Mouse (Mus musculus) c-Kit-positive CD71-positive TER-119-negative erythroid progenitor cells, embryonic 14.5 days (primary cell): ENCODE measurements around the gene Slc25a28.

Experiments
- DNase-seq: peaks from one replicate; pipeline ENCODE4 v3.0.0-alpha.2; 2013; ENCODE audit warnings: low read depth

Gene Slc25a28

DNA sequence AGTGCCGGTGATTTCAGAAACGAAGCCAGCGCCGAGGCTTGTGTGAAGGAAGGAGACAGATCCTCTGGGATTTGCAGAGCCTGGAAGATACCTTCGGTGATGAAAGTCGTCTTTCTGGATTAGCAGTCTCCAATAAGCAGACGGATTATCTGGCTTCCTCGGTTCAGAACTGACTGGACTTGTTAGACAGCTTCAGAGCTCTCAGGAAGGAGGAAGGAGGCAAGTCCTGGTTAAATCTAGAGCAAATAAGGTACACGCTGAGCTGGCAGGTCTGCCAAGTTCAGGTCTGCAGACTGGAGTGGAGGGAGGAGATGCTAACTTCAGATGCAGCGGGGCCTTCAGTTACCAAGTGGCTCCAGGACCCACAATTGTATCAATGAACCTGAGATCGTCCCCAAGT is 32.8 kb downstream of the Slc25a28 start:
- no peak for DNase-seq

DNA sequence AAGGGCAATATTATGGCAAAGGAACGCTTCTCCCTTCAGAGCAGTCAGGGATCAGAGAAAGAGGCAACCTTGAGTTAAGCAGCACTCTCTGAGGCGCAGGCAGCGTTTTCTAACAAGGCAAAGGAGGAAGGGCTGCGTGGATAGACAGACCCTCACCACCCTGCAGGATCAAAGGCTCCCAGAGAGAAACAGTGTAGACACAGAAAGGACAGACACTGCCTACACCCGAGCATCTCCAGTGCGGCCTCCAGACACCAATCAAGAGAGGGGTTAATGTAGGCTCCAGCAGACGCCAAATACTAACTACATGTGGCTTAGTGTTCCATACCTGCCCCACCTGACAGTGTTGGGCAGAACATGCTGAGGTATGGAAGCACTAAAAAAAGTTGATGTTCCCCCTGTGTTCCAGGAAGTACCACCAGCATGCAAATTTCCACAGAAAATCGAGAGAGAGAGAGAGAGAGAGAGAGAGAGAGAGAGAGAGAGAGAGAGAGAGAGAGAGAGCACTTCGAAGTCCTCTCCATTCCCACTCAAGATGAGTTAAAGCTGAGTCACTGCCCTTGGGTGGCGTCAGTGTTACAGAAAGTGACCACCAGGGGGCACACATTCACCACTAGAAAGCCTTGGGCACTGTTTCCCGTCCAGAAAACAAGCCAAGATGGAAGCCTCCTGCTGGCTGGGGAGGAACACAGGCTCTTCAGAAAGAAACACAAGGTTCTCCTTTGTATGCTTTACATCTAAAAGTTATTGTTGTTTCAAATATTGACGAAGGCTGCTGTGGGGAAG is 44.0 kb downstream of the Slc25a28 start:
- DNase-seq: peak; percentile 79

DNA sequence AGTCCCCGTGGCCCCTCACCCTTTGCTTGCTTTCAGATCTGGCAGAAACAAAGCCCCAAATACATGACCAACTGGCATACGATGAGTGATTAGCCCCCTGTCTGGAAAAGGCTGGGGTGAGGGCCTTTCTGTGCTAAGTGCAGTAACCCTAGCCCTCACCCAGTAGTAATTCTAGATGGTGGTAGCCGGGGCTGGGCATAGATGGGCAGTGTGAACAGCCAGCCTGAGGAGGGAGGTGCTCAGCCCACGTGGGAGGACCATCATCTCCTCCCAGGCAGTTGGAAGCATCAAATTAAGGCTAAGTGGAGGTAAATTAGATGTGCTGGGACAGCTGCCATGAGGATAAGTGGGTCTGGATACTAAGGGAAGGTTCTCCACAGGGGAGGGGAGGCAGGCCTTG is 45.6 kb downstream of the Slc25a28 start:
- DNase-seq: no peak

- no peak for DNase-seq
Observed at GRCm38 (mm10) chr19:43627345-43627744, 47.3 kb downstream of the Slc25a28 start.

DNA sequence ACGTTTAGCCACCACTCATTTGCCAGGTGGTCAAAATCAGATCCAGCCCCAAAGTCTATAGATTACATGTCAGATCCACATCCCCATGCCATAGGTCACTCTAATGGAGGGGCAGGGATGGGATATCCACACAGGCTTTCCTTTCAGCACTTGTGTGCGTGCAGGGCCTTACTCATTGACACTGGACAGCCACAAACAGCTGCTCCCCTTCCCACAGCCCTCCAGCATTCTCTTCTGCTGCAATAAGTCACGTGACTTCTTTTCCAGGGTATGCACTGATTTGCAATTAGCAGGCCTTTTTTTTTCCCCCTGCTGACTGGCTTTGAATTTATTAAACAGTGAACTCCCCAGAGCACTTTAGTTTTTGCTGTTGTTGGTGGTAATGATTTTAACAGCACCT is 48.5 kb downstream of the Slc25a28 start:
- no peak for DNase-seq

- peak; percentile 21 for DNase-seq
Observed at GRCm38 (mm10) chr19:43623913-43624312, 50.8 kb downstream of the Slc25a28 start.

DNA sequence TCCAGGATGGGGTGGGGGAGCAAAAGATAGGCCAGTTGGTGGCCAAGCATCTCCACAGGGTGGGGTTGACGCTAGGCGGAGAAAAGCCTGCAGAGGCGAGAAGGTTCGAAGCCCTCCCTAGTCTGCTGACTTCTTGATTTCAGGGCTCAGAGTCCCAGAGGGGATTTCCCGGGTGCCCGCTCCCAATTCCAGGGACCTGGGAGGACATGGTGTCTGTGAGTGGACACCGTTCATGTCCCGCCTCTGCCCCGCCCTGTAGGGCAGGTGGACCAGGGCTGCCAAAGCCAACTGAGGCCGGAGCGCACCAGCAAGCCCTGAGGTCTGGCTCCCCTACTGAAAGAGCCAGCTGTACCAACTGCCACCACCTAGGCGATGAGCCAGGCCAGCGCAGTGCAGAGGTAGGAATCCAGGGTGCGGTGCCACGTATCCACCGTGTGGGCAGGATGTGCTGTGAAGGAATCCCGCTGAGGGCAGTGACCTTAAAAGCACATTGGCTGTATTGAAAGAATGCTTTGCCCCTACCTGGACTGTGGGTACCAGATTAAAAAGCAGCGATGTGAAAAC is 54.7 kb downstream of the Slc25a28 start:
- no peak for DNase-seq

GRCm38 (mm10) chr19:43618505-43619030 is 56.1 kb downstream of the Slc25a28 start:
- DNase-seq: no peak

DNA sequence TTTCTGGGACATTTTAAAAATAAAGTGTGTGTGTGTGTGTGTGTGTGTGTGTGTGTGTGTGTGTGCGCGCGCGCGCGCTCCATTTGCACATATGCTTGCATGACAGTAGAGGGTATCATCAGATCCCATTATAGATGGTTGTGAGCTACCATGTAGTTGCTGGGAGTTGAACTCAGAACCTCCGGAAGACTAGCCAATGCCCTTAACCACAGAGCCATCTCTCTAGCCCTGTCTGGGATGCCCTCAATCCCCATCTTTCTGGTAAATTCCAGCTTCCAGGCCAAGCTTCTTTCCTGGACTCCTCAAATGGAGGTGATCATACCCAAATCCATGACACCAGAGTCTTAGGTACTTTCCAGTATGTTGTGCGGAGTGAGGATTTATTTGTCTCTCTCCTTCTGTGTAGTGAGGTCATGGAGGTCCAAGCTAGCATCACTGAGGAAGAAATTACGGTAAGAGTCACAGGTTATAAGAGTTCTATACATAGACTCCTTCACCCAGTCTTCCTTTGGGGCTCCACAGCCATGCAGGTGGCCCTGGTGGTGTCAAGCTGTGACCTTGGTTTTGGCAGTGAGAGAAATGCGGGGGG is 56.8 kb downstream of the Slc25a28 start:
- no peak for DNase-seq

DNA sequence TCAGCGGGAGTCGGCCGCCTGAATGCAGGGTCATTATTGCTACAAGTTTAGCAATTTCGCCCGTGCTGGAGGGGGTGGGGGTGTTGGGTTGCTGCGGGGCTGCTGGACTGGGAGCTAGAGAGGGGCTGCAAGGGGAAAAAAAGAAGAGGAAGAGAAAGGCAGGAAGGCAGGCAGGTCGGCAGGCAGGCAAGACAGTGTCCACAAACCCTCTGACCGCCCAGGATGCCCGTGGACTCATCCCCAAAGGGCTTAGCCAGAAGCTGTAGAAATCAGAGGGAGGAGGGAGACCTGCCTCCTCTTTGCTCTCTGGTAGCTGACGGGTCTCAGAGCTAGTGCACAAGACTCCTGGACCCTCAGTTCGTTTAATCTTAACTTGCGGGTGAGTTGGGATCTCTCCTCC is 57.8 kb downstream of the Slc25a28 start:
- no peak for DNase-seq

- no peak for DNase-seq
Observed at GRCm38 (mm10) chr19:43616415-43616861, 58.2 kb downstream of the Slc25a28 start.

GRCm38 (mm10) chr19:43615571-43616414 is 58.9 kb downstream of the Slc25a28 start:
- no peak for DNase-seq

DNA sequence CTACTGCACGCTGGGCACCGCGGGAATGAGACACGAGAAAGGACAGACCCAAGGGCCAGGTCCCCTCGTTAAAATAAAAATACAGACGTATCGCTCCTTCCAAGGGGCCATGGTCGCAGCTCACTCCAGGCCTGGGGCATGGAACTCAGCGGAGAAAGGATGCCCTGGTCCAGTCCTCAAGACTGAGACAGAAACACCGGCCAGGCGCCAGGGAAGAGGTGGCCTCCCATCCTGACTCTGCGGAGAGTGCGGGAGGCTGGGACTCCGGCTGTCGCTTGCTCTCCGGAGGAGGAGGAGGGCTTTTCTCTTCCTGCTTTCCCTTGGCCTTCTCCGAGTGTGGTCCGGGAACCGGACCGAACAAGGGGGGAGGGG is 59.6 kb downstream of the Slc25a28 start:
- DNase-seq: no peak

GRCm38 (mm10) chr19:43614341-43615073 is 60.2 kb downstream of the Slc25a28 start:
- DNase-seq: no peak
